Mouse (Mus musculus): ENCODE data around the gene Ppp1r12a. TPM values are rescaled to one million over a fixed set of nuclear protein-coding genes. Genes with fewer than 3 reads are reported as not detected.

Ppp1r12a gene
- total RNA-seq, 2 experiments from 2014 or later: 48.7 to 65.4 TPM

DNA sequence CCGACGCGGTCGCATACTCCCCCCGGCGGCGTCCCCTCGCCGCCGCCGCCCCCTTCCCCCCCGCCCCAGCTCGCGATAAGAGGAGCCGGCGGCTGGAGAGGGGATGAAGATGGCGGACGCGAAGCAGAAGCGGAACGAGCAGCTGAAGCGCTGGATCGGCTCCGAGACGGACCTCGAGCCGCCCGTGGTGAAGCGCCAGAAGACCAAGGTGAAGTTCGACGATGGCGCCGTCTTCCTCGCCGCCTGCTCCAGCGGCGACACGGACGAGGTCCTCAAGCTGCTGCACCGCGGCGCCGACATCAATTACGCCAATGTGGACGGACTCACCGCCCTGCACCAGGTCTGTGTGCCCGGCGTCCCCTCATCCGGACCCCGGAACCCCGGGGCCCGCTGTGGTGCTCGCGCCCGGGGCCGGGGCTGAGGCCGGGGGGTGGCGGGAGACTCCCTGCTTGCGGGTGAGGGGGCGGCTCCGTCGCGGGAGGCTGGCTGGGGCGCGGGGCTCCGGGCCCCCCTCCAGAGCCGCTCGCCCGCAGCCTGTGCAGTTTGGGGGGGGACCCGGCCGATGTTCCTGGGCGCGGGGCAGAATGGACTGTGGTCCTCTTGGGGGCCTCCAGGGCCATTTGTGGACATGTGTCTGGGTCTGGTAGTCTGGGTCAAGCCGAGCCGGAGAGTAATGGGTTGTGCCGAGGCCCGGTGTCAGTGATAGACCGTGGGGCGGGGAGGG lies 466 bp downstream of the Ppp1r12a start:
- DNase-seq: no peak

DNA sequence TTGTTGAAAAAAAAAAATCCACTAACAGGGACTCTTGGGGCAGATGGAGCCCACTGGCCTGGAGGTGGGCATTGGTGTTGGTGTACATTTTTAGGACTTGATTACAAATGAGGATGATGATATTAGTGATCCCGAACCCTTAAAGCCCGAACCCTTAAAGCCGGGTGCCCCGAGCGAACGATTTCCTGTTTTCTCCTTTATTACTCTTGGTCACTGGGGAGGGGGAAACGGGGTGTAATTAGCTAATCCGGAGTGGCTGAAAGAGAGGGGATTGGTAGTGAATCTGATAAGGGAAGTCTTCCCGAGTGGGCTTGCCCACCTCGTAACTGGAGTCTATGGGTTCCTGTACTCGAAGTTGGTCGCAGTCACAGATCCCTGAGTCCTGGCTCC lies 1.0 kb downstream of the Ppp1r12a start:
- no peak for DNase-seq

DNA sequence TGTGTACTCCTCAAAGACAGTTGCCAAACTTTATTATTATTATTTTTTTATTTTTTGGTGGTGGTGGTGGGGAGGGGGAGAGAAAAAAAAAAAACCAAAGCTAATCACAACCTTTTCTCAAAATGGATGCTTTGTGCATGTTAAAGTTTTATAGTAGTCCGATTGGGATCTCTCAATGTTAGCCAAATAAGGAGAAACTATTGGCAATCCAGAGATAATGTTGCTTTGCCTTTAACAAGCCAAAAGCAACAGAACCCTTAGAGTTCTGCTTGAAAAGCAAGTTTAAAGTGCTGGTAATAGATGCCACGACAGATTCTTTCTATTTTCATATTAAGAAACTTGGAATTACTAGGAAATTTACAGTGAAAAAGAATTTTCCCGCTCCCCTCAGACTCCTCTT lies 1.5 kb downstream of the Ppp1r12a start:
- DNase-seq: no peak

DNA sequence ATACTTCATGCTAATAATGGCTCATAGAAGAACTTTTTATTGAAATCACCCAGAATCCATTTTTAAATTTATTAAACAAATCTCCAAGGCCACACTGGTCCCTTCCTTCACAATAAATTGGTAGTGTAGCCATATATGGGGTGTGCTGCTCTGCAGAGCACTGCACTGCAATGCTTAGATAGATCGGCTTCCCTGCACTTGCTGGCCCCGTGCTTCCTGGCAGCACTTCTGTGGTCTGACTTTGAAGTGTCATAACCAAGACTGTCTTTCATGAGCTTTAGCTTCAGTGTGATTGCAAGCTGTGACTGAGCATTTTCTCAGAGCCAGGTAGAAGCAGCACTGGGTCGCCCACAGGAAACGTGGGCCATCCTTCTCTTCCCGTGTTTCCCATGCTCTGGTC lies 5.8 kb downstream of the Ppp1r12a start:
- DNase-seq: peak; percentile 35

DNA sequence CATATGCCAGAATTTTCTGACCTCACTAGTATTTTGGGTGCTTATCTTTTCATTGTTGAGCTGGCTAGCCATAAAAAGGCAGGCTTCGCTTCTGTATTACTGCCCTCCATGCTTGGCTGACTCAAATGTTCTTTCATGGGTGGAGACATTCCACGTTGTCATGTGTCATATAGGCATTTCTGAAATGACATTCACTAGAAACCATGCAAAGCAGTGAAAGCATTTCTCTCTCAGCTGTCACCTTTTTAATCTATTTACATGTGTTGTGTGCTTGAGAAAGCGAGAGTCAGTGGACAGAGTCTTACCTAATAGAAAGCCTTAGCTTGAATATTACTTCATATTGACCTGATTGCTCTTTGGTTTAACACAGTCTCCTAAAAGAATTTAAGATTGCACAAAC lies 8.8 kb downstream of the Ppp1r12a start:
- no peak for DNase-seq

DNA sequence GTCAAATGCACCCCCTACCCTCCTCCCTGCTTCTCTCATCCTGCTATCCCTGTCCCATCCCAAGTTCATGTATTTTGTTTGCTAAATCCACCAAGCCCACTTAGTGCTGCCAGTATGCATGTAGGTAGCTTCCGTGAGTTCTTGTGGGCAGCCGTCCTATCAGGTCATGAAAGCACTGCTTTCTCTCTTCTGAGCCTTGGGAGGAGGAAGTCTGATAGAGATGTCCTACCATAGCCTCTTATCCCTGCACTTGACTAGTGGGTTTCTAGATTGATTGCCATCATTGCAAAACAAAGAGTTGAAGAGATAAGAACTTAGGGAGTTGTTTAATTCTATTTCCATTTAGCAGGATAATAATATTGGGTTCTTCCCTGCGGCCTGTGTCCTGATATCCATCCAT lies 9.6 kb downstream of the Ppp1r12a start:
- no peak for DNase-seq

DNA sequence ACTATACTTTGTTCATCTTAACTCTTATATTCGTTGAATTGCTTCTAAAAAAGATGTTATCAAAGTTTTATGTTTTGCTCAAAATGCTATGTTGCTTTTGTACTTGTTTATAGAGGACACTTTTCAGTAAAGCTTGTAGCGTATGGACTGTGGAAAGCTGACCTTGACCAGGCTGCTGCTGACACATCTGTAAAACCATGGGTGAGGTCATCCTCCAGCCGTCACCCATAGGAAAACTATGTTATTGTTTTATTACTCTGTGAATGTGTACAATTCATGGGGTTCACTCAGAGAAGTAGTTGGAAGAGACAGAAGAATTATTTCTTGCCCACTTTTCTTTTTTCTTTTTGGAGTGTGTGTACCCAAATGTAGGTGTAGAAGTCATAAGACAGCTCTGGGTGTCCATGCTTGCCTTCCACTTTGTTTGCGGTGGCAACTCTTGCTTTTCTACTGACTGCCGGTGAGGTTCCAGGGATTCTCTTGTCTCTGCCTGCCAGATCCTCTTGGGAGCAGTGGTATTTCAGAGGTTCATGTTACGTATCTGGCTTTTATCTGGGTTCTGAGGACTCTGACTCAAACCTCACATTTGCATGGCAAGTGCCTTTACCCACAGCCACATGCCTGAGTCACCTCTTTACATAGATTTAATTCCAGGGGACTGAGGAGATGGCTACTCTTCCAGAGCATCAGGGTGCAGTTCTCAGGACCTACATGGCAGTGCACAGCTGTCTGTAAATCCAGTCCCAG lies 11.0 kb downstream of the Ppp1r12a start:
- DNase-seq: no peak

DNA sequence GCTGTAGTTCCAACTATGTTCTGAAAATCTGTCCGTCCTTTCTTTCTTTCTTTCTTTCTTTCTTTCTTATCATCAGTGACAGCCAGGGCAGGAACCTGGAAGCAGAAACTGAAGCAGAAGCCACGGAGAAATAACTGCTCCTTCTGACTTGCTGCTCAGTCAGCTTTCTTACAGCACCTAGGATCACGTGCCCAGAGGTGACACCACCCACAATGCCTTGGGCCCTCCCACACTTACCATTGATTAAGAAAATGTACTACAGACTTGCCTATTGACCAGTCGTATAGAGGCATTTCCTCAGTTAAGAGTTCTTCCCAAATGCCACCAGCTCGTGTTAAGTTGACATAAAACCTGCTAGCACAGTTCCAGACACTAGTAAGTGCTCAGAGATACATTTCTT lies 12.1 kb downstream of the Ppp1r12a start:
- no peak for DNase-seq

DNA sequence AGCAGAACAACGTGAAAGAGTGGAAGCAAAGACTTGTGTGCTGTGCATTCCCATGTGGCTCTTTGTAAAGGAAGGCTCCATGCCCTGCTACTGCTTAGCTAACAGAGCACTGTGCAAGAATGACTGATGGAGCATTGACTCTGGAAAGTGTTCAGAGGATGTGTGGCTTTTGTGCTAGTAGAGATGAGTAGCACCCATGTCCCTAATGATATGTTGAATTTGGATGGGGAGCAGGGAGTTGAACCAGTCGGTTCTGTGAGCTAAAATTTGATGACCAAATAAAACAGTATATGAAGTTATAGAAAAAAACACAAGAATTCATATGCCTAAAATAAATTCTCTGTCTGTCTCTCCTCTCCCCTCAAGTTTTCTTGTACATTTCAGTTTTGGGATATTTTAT lies 13.9 kb downstream of the Ppp1r12a start:
- no peak for DNase-seq

DNA sequence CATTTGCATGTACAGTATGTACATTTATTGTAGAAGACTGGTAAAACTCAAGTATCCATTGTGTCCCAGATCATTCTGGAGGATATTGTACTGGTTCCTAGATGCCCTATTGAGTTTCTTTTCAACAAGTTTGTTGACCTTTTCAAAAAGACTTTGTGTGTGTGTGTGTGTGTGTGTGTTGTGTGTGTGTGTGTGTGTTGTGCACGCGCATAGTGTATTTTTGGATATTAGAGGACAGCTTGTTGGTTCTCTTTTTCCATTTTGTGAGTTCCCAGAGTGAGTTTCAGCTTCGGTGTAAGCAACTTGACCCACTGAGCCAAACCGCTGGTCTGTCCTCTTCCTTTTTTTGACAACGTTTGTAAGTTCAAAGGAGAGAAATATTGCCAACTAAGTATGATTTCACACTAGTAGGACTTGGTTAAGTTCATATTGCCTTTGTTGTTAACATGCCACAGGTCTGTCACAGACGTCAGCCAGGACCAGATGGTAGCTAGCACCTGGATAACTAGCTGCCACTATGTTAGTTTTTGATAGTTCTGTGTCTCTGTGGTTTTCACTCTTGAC lies 16.4 kb downstream of the Ppp1r12a start:
- DNase-seq: no peak

DNA sequence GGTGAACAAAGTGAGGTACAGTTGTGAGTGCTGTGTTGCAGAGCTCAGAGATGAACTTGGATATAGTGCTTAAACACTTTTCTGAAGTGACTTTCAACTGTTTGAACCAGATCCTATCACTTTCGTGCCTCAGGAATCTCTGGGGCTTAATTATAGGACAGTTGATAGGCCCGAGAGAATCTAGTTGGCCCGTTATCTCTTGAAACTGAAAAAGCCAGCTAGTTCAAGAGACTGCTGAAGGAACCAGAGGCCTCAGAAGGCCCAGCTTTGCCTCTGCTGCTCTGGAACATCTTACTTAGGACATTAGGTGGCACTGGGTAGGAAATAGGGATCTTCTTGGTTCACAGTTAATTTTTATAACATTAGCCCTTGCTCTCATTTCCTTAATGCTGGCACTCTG lies 17.4 kb downstream of the Ppp1r12a start:
- DNase-seq: no peak

DNA sequence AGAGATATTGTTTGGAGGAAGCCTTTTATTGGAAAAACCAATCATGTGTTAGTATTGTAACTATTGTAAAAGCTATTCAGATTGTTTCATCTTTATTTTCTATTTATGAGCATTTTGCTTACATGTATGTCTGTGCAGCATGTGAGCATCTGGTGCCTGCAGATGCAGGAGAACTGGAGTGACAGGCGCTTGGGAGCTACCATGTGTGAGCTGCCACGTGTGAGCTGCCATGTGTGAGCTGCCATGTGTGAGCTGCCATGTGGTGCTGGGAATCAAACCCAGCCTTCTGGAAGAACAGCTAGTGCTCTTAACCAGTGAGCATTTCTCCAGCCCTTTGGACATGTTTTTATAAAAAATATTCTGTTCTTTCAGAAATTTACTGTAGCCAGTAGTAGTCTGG lies 18.3 kb downstream of the Ppp1r12a start:
- no peak for DNase-seq

DNA sequence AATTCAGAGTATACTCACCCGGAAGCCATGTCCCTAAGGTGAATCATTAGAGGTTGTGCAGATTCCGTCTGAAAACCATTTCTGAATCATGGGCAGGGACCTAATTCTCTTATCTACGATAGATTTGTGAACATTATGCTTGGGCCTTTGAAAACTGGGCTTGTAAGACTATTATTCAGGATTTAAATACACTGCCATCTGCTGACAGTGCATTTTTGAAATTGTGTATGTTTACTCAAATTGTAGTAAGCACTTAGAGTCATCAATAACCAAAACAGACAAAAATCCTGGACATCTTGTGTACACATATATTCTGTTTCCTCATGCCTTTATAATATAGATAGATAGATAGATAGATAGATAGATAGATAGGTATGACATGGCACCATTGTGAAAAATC lies 19.9 kb downstream of the Ppp1r12a start:
- DNase-seq: no peak

DNA sequence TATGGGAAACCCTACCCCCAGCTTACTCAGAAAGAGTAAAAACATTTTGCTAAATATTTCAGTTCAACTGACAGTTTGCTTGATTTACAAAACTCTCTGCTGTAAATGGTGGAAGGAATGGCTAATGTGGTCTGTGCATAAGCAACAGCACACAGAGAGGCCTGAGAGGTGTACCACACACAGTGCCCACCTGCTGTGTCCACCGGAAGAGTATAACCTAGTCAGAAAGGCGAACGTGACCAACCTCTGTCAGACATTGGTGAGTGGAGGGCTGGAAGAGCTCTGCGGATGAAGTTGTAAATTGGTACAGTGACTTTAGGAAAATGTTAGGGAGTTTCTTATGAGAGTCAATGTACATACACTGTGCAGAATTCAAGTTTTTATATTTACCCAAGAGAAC lies 20.4 kb downstream of the Ppp1r12a start:
- DNase-seq: no peak

DNA sequence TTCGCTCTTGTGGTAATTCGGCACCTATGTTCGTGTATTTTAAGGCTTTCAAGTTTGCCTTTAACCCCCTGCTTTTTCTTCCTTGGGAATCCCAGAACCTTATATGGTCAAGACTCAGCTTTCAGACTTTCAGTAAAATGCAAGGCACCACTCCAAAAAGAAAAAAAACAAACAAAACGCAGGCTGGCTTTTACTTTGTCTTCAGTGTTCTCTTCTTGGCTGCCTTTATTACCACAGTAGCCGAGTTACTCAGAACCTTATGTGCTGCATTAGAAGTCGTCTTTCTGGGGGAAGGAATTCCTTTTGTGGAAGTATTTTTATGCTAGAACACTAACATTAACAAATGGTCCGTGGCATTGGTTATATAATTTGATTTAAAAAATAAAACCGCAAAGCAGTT lies 22.8 kb downstream of the Ppp1r12a start:
- no peak for DNase-seq

DNA sequence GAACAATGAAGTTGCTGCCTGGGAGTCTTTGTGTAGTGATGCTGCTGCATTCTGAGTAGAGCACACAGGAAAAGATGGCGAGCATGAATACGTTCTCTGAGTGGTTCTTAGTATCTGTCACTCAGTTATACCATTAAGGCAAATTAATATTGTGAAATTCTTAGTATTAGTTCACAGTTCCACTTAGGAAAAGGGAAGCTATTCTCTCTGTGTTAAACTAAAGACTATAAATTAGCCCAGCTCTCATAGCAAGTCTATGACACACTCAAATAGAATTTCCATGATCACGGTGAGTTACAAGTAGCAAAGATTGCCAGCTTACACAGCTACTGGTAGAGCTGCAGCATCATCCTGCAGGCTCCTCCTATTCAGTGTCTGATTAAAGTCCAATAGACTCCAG lies 23.3 kb downstream of the Ppp1r12a start:
- no peak for DNase-seq

DNA sequence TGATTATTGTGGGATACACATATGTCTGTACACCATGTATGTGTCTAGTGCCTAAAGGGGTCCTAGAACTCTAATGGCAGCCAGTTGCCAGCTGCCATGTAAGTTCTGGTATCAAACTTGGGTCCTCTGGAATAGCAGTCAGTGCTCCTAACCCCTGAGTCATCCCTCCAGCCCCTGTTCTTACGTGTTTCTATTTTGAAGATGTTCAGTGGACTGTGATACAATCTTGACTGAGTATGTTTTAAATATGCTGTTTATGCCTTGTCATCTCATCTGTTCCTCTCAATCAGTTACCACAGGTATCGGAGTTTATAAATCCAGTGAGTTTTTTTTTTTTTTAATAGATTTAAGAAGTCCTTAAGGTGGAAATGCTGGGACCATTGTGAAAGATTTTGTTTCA lies 27.3 kb downstream of the Ppp1r12a start:
- no peak for DNase-seq

DNA sequence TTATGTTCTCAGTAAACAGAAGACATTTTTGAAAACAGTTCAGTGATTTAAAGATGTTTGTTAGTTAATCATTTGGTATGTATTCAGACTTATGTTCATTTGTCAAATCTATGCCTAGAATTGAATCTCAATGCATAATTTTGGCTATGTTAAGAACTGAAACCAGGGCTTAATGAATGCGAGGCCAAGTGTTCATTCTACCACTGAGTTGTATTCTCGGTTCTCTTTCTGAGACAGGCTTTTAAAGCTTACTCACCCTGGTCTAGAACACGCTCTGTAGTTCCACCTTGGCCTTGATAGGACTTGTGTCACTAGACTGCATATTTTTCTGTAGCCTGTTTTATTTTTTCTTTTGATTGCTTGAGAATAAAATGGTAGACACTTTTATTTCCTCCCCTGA lies 28.0 kb downstream of the Ppp1r12a start:
- no peak for DNase-seq

DNA sequence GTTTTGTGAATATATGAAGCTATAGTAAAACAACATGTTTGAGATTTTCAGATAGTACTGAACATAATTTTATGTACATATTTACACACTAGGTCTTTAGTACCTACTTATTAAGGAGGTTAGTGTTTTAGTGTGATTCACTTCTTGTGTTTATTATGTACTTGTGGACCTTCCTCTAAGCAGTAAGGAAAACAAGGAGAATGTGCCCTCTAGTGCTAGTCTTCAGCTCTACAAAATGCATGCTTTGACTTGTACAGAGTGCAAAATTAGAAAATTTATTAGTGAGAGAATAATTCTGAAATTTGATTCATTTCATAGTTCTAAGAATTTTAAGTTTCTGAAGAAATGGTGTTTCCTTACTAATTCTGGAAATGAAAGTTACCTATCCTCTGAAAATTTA lies 28.6 kb downstream of the Ppp1r12a start:
- no peak for DNase-seq

DNA sequence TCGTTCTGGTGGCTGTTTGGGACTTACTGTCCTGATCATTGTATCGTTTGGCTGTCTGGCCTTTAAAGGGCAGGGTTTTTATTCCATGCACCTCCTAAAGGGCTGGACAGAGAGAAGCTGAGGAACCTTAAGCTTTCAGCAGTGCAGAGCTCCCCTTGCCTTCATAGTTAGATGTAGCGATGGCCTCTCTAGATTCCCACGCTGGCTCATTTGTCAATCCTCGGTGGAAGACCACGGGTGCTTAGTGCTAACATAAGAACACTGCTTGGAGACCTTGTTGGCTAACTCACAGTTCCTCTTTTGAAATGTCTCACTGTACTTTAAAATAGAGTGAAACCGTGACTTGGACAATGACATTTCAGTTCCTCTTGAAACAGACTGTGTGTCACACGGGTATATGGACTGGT lies 29.4 kb downstream of the Ppp1r12a start:
- DNase-seq: no peak

DNA sequence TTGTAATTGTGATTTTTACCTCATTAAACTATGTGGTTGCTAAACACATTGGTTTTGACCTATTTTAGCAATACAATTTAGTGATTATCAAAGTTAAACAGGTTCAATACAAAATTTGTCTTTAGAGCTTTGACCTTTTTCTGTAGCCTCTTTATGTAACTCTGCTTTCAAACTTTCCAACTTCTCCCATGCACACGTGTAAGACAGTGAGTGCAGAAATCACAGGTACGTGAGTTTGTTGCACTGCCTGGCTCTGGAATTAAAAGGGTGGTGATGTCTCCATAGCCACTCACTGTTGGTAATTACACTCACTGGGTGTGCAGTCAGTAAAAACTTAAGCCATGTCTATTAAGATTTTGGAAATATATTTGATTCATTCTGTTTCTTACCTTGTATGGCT lies 30.3 kb downstream of the Ppp1r12a start:
- DNase-seq: no peak

DNA sequence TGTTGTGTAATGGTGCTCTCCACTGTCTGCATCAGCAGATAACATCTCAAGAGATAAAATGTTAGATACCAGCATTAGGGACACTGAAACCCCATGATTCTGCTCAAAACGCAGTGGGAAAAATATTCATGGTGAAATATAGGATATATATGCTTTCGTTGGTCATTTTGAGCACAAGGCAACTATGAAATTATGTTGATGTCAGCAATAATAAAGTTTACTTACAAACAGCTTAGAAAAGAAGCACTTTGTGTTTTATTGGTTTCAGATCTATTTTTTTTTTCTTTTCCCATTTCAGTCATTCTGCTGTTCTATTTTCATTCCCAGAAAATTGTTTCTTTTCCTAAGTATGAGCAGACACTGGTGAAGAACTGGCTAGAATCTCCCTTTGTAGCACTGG lies 34.1 kb downstream of the Ppp1r12a start:
- DNase-seq: no peak

DNA sequence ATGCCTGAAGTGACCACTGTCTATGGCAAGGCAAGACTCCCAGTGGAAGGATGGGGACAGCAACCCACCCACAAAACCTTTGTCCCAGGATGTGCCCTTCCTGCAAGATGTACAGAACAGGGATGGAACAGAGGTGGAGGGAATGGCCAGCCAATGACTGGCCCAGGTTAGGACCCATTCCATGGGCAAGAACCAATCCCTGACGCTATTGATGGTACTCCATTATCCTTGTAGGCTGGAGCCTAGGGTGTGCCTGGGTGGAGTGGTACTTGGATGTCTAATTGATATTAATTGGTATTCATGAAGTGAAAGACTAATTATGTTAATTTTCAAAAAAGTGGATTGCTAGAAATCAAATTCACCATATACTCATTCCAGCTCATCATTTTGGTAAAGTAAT lies 35.5 kb downstream of the Ppp1r12a start:
- no peak for DNase-seq

DNA sequence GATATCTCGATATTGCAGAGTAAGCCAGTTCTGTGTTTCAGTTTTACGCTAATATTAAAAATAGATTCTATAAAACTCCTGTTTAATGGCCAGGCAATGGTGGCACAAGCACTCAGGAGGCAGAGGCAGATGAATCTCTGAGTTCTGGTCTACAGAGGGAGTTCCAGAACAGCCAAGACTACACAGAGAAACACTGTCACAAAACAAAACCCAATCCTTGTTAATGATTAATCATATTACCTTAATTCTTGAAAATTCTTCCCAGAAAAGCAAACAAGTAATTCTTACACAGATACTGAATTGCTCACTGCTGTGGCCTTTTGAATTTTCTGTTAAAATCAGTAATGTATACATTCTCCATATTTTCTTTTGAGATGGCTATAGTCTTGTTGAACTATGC lies 37.0 kb downstream of the Ppp1r12a start:
- DNase-seq: no peak

Data from gastrocnemius, postnatal 10 days (tissue).